Mouse (Mus musculus) heart, postnatal 0 days (tissue): ENCODE measurements at regions not wholly inside any gene's neighbourhood (a gene's known extent, or its start where the extent isn't known, plus 50 kb on each side); places are given as distances from the start of the nearest gene placed in this dataset.
A peak's percentile ranks its signal among the peaks of the same experiment; 100 is the strongest.

Source experiments
- ATAC-seq: fragments of 200-750 bp; cut with Nextera tagmentation; 2 replicates; pipeline ENCODE4 v1.8.0; 2017; ENCODE audit warnings: low read depth, moderate number of reproducible peaks, moderate library complexity; ENCODE audit not compliant: insufficient read depth
- DNase-seq: peaks from one replicate; pipeline ENCODE4 v3.0.0-alpha.2; 2016; ENCODE audit warnings: low spot score
- H3K27ac ChIP-seq: fragments of 300-500 bp; sonication (generic); 2 replicates; pipeline ENCODE4 v1.5.1; 2014; ENCODE audit warnings: low read depth, mild to moderate bottlenecking
- H3K27me3 ChIP-seq: fragments of 300-500 bp; sonication (generic); 2 replicates; pipeline ENCODE4 v1.6.1; 2014; ENCODE audit warnings: low read length, mixed read lengths; ENCODE audit not compliant: control insufficient read depth, insufficient read depth
- H3K36me3 ChIP-seq: fragments of 300-500 bp; sonication (generic); replicated peaks from 2 replicates; pipeline ENCODE4 v1.6.1; 2014; ENCODE audit warnings: low read length, mixed read lengths; ENCODE audit not compliant: control insufficient read depth, insufficient read depth
- H3K4me1 ChIP-seq: fragments of 300-500 bp; sonication (generic); 2 replicates; pipeline ENCODE4 v1.6.1; 2014; ENCODE audit warnings: antibody characterized with exemption; ENCODE audit not compliant: control insufficient read depth, insufficient read depth
- H3K4me2 ChIP-seq: fragments of 300-500 bp; sonication (generic); 2 replicates; pipeline ENCODE4 v1.6.1; 2014; ENCODE audit warnings: low read depth, mild to moderate bottlenecking, low read length, moderate library complexity
- H3K4me3 ChIP-seq: fragments of 300-500 bp; sonication (generic); 2 replicates; pipeline ENCODE4 v1.5.1; 2014; ENCODE audit warnings: low read depth, low read length
- H3K9ac ChIP-seq: fragments of 300-500 bp; sonication (generic); replicated peaks from 2 replicates; pipeline ENCODE4 v1.6.1; 2014; ENCODE audit warnings: low read depth, low read length, mixed read lengths
- H3K9me3 ChIP-seq: fragments of 300-500 bp; sonication (generic); replicated peaks from 2 replicates; pipeline ENCODE4 v1.6.1; 2016; ENCODE audit warnings: low read length; ENCODE audit not compliant: control insufficient read depth
- CTCF ChIP-seq: IDR thresholded peaks from 2 replicates; pipeline ENCODE4 v1.5.1; 2016; ENCODE audit warnings: antibody characterized with exemption, control low read depth, low read depth
- EP300 ChIP-seq: IDR thresholded peaks from 2 replicates; pipeline ENCODE4 v1.6.1; 2016; ENCODE audit warnings: antibody characterized with exemption, low read depth
- WGBS: fragments of 180-500 bp; shearing (Covaris S2); extraction: QIAGEN DNeasy Blood & Tissue Kit; methylation state at CpG from one replicate; pipeline ENCODE4 v1.1.7; 2014; 5-methylcytosine and 5-hydroxymethylcytosine counted together

GRCm38 (mm10) chr5:112002856-112003660 lies 249.3 kb downstream of the Cryba4 start:
- ATAC-seq (no peak), DNase-seq (no peak)
- Histone ChIP-seq H3K27ac (no peak overlapping the region), H3K4me3 (no peak overlapping the region), H3K36me3 (no peaks in the 10 kb centered on the region), H3K9ac (no peak overlapping the region), H3K4me2 (no peak overlapping the region), H3K4me1 (no peaks in the 10 kb centered on the region), H3K9me3 (0 out of 2 replicates have a peak, but pooled peaks cover 5% of the 10 kb centered on the region), H3K27me3 (0 out of 2 replicates have a peak, but pooled peaks cover 10% of the 10 kb centered on the region)
- 56% methylated on average over 12 of the region's 12 CpGs for WGBS
- no peak for TF ChIP-seq EP300
- no peak for TF ChIP-seq CTCF

DNA sequence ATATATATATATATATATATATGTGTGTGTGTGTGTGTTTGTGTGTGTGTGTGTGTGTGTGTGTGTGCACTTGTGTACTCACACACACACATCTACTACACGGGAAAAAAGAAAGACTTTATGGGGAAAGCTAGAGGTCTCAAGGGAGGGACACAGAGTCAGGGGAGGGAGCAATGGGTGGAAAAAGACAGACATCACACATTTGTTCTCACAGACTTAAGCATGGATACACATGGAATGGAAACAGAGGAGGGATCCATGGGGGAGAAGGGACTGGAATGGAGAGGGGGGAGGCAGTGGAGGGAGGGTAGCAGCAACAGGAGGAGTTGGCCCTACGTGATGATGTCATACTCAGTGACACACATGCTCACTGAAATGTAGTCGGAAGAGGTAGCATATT lies 248.3 kb downstream of the Cryba4 start:
- Histone ChIP-seq H3K36me3 (no peaks in the 10 kb centered on the region), H3K27ac (no peak overlapping the region), H3K4me3 (no peak overlapping the region), H3K27me3 (0 out of 2 replicates have a peak, but pooled peaks cover 10% of the 10 kb centered on the region), H3K4me2 (no peak overlapping the region), H3K9ac (no peak overlapping the region), H3K9me3 (0 out of 2 replicates have a peak, but pooled peaks cover 5% of the 10 kb centered on the region), H3K4me1 (no peaks in the 10 kb centered on the region)
- TF ChIP-seq EP300 = no peak
- no peak for TF ChIP-seq CTCF
- WGBS = 60% methylated on average over 3 of the region's 3 CpGs
- DNase-seq (no peak), ATAC-seq (no peak)

GRCm38 (mm10) chr5:112012505-112013164 lies 239.7 kb downstream of the Cryba4 start:
- DNase-seq (peak; percentile 34), ATAC-seq (peak; percentile 70)
- Histone ChIP-seq H3K36me3 (no peaks in the 10 kb centered on the region), H3K9ac (no peak overlapping the region), H3K27ac (no peak overlapping the region), H3K4me2 (no peak overlapping the region), H3K27me3 (no peaks in the 10 kb centered on the region), H3K9me3 (peaks cover 5% of the 10 kb centered on the region; the same call in 1 of the 2 replicates), H3K4me1 (no peaks in the 10 kb centered on the region), H3K4me3 (no peak overlapping the region)
- TF ChIP-seq EP300 (no peak), CTCF (no peak)
- 8% methylated on average over 9 of the region's 9 CpGs for WGBS

DNA sequence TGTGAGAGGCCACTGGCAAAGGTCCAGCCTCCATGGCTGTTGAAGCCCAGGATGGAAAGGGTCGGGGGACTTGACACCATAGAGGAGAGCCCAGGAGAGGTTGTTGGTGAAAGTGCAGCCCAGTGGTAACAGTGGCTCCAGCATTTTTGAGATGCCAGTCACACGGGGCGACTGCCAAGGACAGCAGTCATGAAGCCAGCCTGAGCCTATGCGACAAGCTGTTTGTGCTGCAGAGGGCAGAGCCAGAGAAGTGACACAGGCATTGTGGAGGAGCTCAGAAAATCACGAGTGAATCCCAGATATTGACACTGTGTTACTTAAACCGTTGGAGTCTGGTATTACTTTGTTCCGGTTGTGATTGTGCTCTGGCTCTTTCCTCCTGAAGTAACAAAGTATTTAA lies 233.4 kb downstream of the Cryba4 start:
- no peak overlapping the region for H3K27ac ChIP-seq
- TF ChIP-seq CTCF = no peak
- TF ChIP-seq EP300 = no peak

GRCm38 (mm10) chr5:112020882-112021281 lies 231.4 kb downstream of the Cryba4 start:
- Histone ChIP-seq H3K4me1 (no peaks in the 10 kb centered on the region), H3K9ac (no peak overlapping the region), H3K36me3 (no peaks in the 10 kb centered on the region), H3K4me3 (no peak overlapping the region), H3K27ac (no peak overlapping the region), H3K9me3 (no peaks in the 10 kb centered on the region), H3K4me2 (no peak overlapping the region), H3K27me3 (no peaks in the 10 kb centered on the region)
- WGBS = 51% methylated on average over 2 of the region's 2 CpGs
- ATAC-seq (peak; percentile 82), DNase-seq (peak; percentile 41)
- 0 out of 2 replicates have a peak, but pooled peaks have one; percentile 37 for TF ChIP-seq EP300
- TF ChIP-seq CTCF = no peak

More for the DNA sequence above, 233.4 kb downstream of the Cryba4 start:
- Histone ChIP-seq H3K4me2 (no peak overlapping the region), H3K27me3 (no peaks in the 10 kb centered on the region), H3K4me1 (no peaks in the 10 kb centered on the region), H3K4me3 (no peak overlapping the region), H3K9me3 (peaks cover 5% of the 10 kb centered on the region; the same call in 1 of the 2 replicates), H3K36me3 (no peaks in the 10 kb centered on the region), H3K9ac (no peak overlapping the region)
- 44% methylated on average over 7 of the region's 7 CpGs for WGBS
- ATAC-seq (peak; percentile 29; the same call in 1 of the 2 replicates), DNase-seq (no peak)
